Mouse (Mus musculus): ENCODE results near the gene Slco1a5.
"Not testable (repeated sequence)": the region's sequence is repeated elsewhere in the genome, so short reads cannot be mapped to it uniquely, and the experiment has no call there.

Gene Slco1a5

DNA sequence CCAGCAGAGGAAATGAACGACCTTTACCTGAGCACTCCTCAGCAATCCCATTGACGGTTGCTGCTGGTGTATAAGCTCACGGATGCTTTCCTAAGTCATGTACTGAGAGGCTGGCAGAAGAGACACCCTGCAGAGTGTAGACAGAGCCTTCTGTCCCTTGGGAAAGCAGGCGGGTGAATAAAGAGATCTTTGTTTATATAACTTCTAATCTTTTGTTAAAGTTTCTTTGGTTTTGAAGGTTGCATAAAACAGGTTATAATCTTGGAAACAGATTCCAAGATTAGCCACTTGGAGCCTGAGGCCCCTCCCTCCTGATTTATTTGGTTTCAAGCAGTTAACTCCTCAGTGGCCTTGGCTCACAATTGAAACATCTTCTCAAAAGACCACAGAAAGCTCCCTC, at the start of gene Slco1a5:
Gene Slco1a5 (minus strand): TSS at position 101 of the 400 bp plus-strand sequence.
- DNase-seq (ENCODE audit: low read depth, low spot score): no peak

DNA sequence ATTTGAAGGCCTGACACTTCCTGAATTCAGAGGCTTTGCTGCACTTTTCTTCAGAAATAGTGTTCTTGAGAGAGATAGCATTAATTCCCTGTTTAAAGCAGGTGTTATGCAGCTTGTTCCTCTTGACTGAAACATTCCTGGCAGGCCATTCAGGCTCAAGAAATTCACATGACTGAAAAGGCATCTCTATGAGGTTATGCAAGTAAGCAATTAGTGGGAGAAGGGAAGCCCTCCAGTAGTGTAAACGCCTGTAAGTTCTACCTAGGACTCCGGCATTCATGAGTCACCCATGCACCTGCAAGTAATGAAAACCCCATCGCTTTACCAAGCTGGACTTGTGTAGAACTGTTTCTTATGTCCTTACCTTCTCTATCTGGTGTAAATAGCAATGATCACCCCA, 46.8 kb upstream of the Slco1a5 start:
- DNase-seq (ENCODE audit: low read depth, low spot score): no peak

DNA sequence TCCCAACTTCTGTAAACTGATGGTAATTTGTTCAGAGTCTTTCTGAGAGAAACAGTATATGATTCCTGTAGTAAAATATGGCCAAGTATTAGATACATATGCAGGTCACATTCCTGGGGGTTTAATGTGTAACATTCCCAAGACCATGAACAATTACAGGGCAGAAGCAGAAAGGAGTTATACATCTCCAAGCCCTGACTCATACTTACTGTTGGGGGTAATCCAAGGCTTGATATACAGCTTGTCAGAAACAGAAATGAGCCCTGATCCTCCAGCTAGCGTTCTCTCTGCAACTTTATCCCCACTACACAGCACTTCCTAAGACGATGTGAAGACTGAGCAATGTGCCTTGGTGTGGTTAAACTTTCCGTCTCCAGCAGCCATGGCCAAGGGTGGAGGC, 44.8 kb upstream of the Slco1a5 start:
- no peak for DNase-seq (ENCODE audit: low read depth, low spot score)

GRCm38 (mm10) chr6:142366473-142367018, 43.8 kb upstream of the Slco1a5 start:
- DNase-seq (ENCODE audit: low read depth, low spot score): no peak

- no peak for DNase-seq (ENCODE audit: low read depth, low spot score)
These were observed 43.1 kb upstream of the Slco1a5 start for GRCm38 (mm10) chr6:142365742-142366472.

- DNase-seq (ENCODE audit: low read depth, low spot score): no peak
These were observed 40.3 kb upstream of the Slco1a5 start for GRCm38 (mm10) chr6:142363019-142363576.

DNA sequence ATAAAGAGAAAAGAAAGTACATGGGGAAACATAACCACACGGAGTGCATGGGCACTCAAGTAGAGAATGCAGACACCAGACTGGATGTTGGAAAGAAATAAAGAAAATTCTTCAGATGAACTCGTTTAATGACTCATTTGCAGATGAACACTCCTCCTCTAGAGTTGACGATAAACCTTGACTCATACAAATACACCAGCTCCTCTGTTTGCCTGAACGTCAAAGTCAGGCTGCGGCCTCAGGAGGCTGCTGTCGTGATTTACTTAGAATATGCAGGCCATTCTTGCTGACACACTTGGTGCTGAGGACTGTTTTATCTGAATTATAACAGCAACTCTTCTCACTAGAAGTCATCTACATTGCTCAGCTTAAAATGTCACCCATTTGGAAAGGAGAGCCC, 39.3 kb upstream of the Slco1a5 start:
- DNase-seq (ENCODE audit: low read depth, low spot score): no peak

DNA sequence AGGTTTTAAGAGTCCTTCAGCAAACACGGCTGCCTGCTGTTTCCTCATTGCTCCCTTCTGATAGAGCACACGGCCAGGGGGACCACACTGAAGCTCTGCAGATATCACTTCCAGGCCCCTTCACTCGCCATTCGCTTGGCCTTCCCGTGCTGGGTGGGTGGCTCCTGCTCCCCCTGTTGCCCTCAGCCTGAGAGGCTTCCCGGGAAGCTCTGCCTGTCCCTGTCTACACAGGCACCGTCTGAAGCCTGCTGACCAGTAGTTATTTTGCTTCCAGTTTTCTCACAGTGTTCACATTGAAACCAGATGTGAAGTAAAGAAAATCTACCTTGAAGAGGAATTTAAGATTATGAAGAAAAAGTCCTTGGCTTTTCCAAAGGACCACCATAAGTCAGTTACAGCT, 34.3 kb upstream of the Slco1a5 start:
- DNase-seq (ENCODE audit: low read depth, low spot score): no peak

- not testable (repeated sequence) for DNase-seq (ENCODE audit: low read depth, low spot score)
These were observed 29.3 kb upstream of the Slco1a5 start for GRCm38 (mm10) chr6:142352099-142352498.

DNA sequence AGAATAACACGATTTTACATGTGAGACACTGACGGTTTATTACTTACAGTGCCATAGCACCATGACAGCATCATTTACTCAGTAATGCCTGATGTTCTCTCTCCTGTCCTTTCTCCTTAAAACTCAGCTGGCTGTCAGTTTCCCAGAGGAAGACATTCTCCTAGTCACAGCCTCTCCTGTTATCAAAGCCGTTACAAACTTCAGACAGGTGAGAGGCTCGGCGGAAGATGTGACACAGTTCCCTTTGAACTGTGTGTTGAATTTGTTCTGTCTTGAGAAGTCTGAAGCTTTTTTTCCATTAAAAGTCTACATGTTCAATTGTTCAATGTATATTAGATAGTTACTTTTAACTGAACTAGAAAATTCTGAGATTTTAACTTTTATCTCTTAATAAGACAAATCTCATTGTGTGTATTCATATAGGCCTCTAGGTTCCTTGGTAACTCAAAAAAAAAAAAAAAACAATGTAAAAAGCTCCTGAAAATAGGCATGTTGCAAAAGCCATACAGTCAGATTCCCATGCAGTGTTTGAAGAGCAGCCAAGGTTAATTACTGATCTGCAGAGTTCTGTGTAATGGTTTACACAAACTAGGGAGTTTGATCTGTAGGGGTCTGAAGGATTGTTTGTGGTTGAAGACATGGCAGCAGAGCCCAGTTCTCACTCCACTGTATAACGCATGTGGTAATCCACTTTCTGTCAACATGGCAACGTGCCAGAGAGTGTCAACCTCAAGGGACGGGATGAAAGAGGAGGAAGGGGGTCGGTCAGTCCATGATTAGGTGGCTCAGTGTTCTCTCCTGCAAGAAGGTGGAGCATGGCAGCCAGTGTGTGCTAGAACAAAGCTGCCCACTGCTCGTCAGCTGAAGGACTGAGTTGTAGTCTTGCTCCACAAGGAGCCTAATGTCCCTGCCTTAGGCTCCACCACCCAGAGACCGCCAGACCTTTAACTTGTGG, 24.9 kb upstream of the Slco1a5 start:
- no peak for DNase-seq (ENCODE audit: low read depth, low spot score)

- DNase-seq (ENCODE audit: low read depth, low spot score): no peak
These were observed 23.7 kb upstream of the Slco1a5 start for GRCm38 (mm10) chr6:142346181-142347110.

GRCm38 (mm10) chr6:142345440-142346038, 22.8 kb upstream of the Slco1a5 start, which contains the start of gene Pyroxd1:
Pyroxd1 (plus strand) TSS chr6:142345654.
- peak; percentile 84 for DNase-seq (ENCODE audit: low read depth, low spot score)

DNA sequence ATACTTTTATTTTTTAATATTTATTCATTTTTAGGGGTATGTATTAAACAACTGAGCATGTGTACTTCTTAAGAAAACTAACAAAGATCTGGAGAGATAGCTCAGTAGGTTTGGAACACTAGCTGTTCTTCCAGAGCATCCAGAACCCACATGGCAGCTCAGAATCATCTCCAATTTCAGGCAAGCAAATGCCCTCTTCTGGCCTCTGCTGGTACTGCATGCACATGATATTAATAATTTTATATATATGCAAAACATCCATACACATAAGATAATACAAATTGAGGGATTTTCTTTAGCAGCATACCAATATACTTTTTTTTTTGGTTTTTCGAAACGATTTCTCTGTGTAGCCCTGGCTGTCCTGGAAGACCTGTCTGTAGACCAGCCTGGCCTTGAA, 20.8 kb upstream of the Slco1a5 start:
- DNase-seq (ENCODE audit: low read depth, low spot score): no peak

- DNase-seq (ENCODE audit: low read depth, low spot score): no peak
These were observed 16.8 kb upstream of the Slco1a5 start for GRCm38 (mm10) chr6:142339576-142339975.

DNA sequence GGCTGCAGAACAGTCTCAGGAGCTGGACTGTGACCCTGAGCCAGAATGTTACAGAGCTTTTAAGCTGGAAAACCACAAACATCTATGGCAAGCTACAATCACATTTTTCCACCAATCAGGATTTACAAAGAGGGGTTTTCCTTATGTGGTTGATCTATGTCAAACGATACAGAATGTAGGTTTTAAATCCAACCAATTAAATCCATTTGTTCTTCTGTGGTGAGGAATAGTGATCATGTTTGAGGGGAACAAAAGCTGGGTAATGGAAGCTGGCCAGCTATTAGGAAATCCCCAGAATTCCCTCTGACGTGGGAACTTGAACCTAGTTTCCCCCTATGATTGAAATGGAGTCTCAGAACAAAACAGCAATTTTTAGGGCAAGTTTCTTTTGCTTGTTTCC, 16.2 kb upstream of the Slco1a5 start:
- no peak for DNase-seq (ENCODE audit: low read depth, low spot score)

DNA sequence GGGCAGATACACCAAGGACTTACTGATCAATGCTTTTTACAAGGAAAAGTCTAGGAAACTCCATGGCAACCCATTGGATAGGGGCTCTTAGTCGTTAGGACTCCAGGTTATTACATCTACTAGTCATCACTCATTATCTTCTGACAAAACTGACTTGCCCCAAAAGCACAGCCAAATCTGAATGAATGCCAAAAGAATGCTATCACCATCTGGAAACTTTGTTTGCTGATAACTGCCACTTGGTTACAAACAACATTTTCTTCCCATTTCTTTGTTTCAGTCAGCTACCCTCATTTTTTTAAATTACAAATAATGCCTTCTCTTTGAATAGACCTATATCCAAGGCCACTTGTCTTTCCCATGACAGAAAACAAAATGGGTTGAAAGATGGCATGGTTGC, 6.4 kb upstream of the Slco1a5 start:
- no peak for DNase-seq (ENCODE audit: low read depth, low spot score)

DNA sequence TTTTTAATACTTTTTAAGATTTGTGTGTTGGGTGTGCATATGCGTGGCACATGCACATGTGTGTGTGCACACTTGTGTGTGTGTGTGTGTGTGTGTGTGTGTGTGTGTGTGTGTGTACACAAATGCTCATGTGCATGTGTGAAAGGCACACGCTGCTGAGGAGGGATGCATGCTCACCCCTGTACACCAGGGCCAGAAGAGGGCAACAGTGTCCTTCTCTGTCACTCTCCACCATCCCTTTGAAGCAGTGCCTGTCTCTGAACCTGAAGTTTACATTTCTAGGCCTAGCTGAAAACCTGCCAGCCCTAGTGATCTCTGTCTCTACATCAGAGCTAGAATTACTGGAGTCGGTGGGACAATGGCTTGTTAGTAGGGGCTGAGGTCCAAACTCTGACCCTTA, 3.8 kb upstream of the Slco1a5 start:
- DNase-seq (ENCODE audit: low read depth, low spot score): no peak

DNA sequence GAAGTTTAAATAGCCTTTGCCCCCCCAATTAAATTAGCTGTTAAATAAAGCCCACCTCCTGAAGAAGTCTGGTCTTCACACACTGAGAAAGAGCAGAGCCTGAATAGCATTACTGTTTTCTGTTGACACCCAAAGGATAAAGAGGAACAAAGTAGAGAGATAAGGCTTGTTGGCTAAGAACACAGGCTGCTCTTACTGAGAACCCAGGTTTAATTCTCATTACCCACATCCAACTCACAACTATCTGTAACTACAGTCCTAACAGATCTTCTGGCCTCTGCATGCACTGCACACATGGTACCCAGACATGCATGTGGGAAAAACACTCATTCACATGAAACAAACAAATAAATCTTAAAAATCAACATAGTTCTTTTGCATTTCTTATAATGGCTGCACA, 5.7 kb downstream of the Slco1a5 start:
- no peak for DNase-seq (ENCODE audit: low read depth, low spot score)

DNA sequence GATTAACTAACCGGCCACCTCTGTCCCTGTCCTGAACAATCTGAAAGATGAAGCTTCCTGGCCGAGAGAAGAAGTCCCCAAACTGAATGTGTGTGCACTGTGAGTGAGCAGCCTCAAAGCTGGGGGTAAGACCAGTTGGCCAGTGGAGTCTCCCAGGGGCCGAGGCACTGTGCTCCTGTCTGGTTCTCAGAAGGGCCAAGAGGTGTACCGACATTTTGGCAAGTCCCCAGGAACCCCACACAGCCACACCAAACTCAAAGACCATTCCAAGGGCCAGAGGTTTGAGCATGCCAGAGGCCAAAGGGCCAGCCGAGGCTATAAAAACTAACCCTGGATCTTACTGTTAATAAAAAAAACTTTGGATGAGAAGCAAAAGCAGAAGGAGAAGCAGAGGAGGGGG, 8.5 kb downstream of the Slco1a5 start:
- no peak for DNase-seq (ENCODE audit: low read depth, low spot score)

- DNase-seq (ENCODE audit: low read depth, low spot score): no peak
These were observed 17.7 kb downstream of the Slco1a5 start for GRCm38 (mm10) chr6:142305076-142305475.

DNA sequence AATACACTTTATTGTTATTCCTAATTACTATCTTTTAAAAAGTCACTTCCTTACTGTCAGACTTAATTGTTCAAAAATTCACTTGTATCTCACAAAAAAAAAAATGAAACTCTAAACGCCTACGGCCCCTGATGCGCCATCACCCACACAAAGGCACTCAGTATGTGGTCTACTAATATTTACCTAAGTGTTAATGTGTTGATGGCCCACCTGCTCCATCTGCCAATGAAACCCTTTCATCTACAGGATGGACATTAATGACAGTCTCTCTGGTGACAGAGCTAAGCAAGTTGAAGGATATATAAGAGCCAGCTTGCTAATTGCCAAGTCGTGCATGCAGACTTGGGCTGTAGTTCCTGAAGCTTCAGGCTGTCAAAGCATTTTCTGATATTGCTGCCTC, 24.7 kb downstream of the Slco1a5 start, which contains the start of gene Iapp:
Gene Iapp (plus strand): TSS at position 326 of the 400 bp plus-strand sequence.
- no peak for DNase-seq (ENCODE audit: low read depth, low spot score)
